Mouse (Mus musculus): ENCODE data around the gene Ctdsp2. TPM values are rescaled to one million over a fixed set of nuclear protein-coding genes. Genes with fewer than 3 reads are reported as not detected.

Ctdsp2 gene
- polyA plus RNA-seq, 1 experiment from 2014 or later: 22.9 TPM

GRCm38 (mm10) chr10:126972988-126973387 is 5.5 kb upstream of the Ctdsp2 start:
- no peak overlapping the region for H3K4me3 ChIP-seq (replicated peaks; ENCODE audit: low read length)
- ATAC-seq (ENCODE audit: low FRiP score): no peak
- H3K4me2 ChIP-seq (replicated peaks): no peak overlapping the region
- no peak overlapping the region for H3K9ac ChIP-seq
- H3K9me3 ChIP-seq (ENCODE audit: control insufficient read depth, low read length): no peaks in the 10 kb centered on the region
- H3K4me1 ChIP-seq (replicated peaks; ENCODE audit: control insufficient read depth, insufficient read depth, low read length): peaks cover 5% of the 10 kb centered on the region; the same call in 1 of the 2 replicates
- peaks cover 24% of the 10 kb centered on the region for H3K27me3 ChIP-seq (ENCODE audit: control insufficient read depth, insufficient read depth, low read length)
- WGBS: 28% methylated on average over 7 of the region's 7 CpGs
- H3K27ac ChIP-seq: no peak overlapping the region
- no peaks in the 10 kb centered on the region for H3K36me3 ChIP-seq (replicated peaks; ENCODE audit: control insufficient read depth, insufficient read depth)
- DNase-seq (ENCODE audit: low spot score): no peak

GRCm38 (mm10) chr10:126975706-126976105 is 2.8 kb upstream of the Ctdsp2 start:
- Histone ChIP-seq H3K27me3 (ENCODE audit: control insufficient read depth, insufficient read depth, low read length) (peaks cover 17% of the 10 kb centered on the region), H3K9ac (no peak overlapping the region), H3K9me3 (ENCODE audit: control insufficient read depth, low read length) (no peaks in the 10 kb centered on the region), H3K4me1 (replicated peaks; ENCODE audit: control insufficient read depth, insufficient read depth, low read length) (peaks cover 10% of the 10 kb centered on the region; the same call in 1 of the 2 replicates), H3K27ac (no peak overlapping the region), H3K4me2 (replicated peaks) (no peak overlapping the region), H3K4me3 (replicated peaks; ENCODE audit: low read length) (no peak overlapping the region), H3K36me3 (replicated peaks; ENCODE audit: control insufficient read depth, insufficient read depth) (no peaks in the 10 kb centered on the region)
- DNase-seq (ENCODE audit: low spot score): no peak
- no peak for ATAC-seq (ENCODE audit: low FRiP score)
- WGBS: 83% methylated on average over 6 of the region's 6 CpGs

GRCm38 (mm10) chr10:126977076-126977475 is 1.4 kb upstream of the Ctdsp2 start:
- WGBS: 17% methylated on average over 4 of the region's 4 CpGs
- peaks cover 15% of the 10 kb centered on the region for H3K27me3 ChIP-seq (ENCODE audit: control insufficient read depth, insufficient read depth, low read length)
- no peak overlapping the region for H3K9ac ChIP-seq
- no peaks in the 10 kb centered on the region for H3K36me3 ChIP-seq (replicated peaks; ENCODE audit: control insufficient read depth, insufficient read depth)
- no peak overlapping the region for H3K4me3 ChIP-seq (replicated peaks; ENCODE audit: low read length)
- DNase-seq (ENCODE audit: low spot score) (no peak), ATAC-seq (ENCODE audit: low FRiP score) (no peak)
- no peaks in the 10 kb centered on the region for H3K9me3 ChIP-seq (ENCODE audit: control insufficient read depth, low read length)
- no peak overlapping the region for H3K4me2 ChIP-seq (replicated peaks)
- H3K27ac ChIP-seq: no peak overlapping the region
- peaks cover 21% of the 10 kb centered on the region for H3K4me1 ChIP-seq (replicated peaks; ENCODE audit: control insufficient read depth, insufficient read depth, low read length)

GRCm38 (mm10) chr10:126979121-126979635 is 661 bp downstream of the Ctdsp2 start:
- Histone ChIP-seq H3K9me3 (ENCODE audit: control insufficient read depth, low read length) (no peaks in the 10 kb centered on the region), H3K4me3 (replicated peaks; ENCODE audit: low read length) (peak overlapping the region; percentile 92), H3K36me3 (replicated peaks; ENCODE audit: control insufficient read depth, insufficient read depth) (no peaks in the 10 kb centered on the region), H3K4me2 (replicated peaks) (peak overlapping the region; percentile 76), H3K9ac (peak overlapping the region; percentile 93), H3K27me3 (ENCODE audit: control insufficient read depth, insufficient read depth, low read length) (no peaks in the 10 kb centered on the region), H3K4me1 (replicated peaks; ENCODE audit: control insufficient read depth, insufficient read depth, low read length) (peaks cover 39% of the 10 kb centered on the region), H3K27ac (peak overlapping the region; percentile 99)
- no peak for DNase-seq (ENCODE audit: low spot score)
- peak; percentile 3; the same call in 1 of the 2 replicates for ATAC-seq (ENCODE audit: low FRiP score)
- under 1% methylated on average over 48 of the region's 62 CpGs for WGBS

GRCm38 (mm10) chr10:126979636-126980151 is 1.2 kb downstream of the Ctdsp2 start:
- Histone ChIP-seq H3K36me3 (replicated peaks; ENCODE audit: control insufficient read depth, insufficient read depth) (no peaks in the 10 kb centered on the region), H3K27me3 (ENCODE audit: control insufficient read depth, insufficient read depth, low read length) (no peaks in the 10 kb centered on the region), H3K27ac (peak overlapping the region; percentile 99), H3K4me1 (replicated peaks; ENCODE audit: control insufficient read depth, insufficient read depth, low read length) (peaks cover 44% of the 10 kb centered on the region), H3K4me2 (replicated peaks) (peak overlapping the region; percentile 76), H3K9me3 (ENCODE audit: control insufficient read depth, low read length) (no peaks in the 10 kb centered on the region), H3K9ac (peak overlapping the region; percentile 93), H3K4me3 (replicated peaks; ENCODE audit: low read length) (peak overlapping the region; percentile 92)
- DNase-seq (ENCODE audit: low spot score): peak; percentile 45
- ATAC-seq (ENCODE audit: low FRiP score): no peak
- WGBS: under 1% methylated on average over 41 of the region's 57 CpGs

GRCm38 (mm10) chr10:126980221-126980932 is 1.9 kb downstream of the Ctdsp2 start:
- peak; percentile 48 for DNase-seq (ENCODE audit: low spot score)
- peak; percentile 9; the same call in 1 of the 2 replicates for ATAC-seq (ENCODE audit: low FRiP score)
- 2% methylated on average over 16 of the region's 16 CpGs for WGBS
- Histone ChIP-seq H3K9me3 (ENCODE audit: control insufficient read depth, low read length) (no peaks in the 10 kb centered on the region), H3K9ac (peak overlapping the region; percentile 93), H3K36me3 (replicated peaks; ENCODE audit: control insufficient read depth, insufficient read depth) (no peaks in the 10 kb centered on the region), H3K27ac (peak overlapping the region; percentile 99), H3K4me3 (replicated peaks; ENCODE audit: low read length) (peak overlapping the region; percentile 92), H3K27me3 (ENCODE audit: control insufficient read depth, insufficient read depth, low read length) (no peaks in the 10 kb centered on the region), H3K4me2 (replicated peaks) (peak overlapping the region; percentile 76), H3K4me1 (replicated peaks; ENCODE audit: control insufficient read depth, insufficient read depth, low read length) (peaks cover 49% of the 10 kb centered on the region)

GRCm38 (mm10) chr10:126980933-126981530 is 2.5 kb downstream of the Ctdsp2 start:
- peak overlapping the region; percentile 92 for H3K4me3 ChIP-seq (replicated peaks; ENCODE audit: low read length)
- H3K9ac ChIP-seq: peak overlapping the region; percentile 93
- peaks cover 54% of the 10 kb centered on the region for H3K4me1 ChIP-seq (replicated peaks; ENCODE audit: control insufficient read depth, insufficient read depth, low read length)
- peak overlapping the region; percentile 76 for H3K4me2 ChIP-seq (replicated peaks)
- WGBS: 4% methylated on average over 11 of the region's 11 CpGs
- DNase-seq (ENCODE audit: low spot score) (no peak), ATAC-seq (ENCODE audit: low FRiP score) (no peak)
- no peaks in the 10 kb centered on the region for H3K27me3 ChIP-seq (ENCODE audit: control insufficient read depth, insufficient read depth, low read length)
- H3K9me3 ChIP-seq (ENCODE audit: control insufficient read depth, low read length): no peaks in the 10 kb centered on the region
- peak overlapping the region; percentile 99 for H3K27ac ChIP-seq
- H3K36me3 ChIP-seq (replicated peaks; ENCODE audit: control insufficient read depth, insufficient read depth): no peaks in the 10 kb centered on the region

GRCm38 (mm10) chr10:126981746-126982145 is 3.2 kb downstream of the Ctdsp2 start:
- 74% methylated on average over 3 of the region's 3 CpGs for WGBS
- Histone ChIP-seq H3K4me2 (replicated peaks) (peak overlapping the region; percentile 76), H3K27me3 (ENCODE audit: control insufficient read depth, insufficient read depth, low read length) (no peaks in the 10 kb centered on the region), H3K36me3 (replicated peaks; ENCODE audit: control insufficient read depth, insufficient read depth) (no peaks in the 10 kb centered on the region), H3K4me1 (replicated peaks; ENCODE audit: control insufficient read depth, insufficient read depth, low read length) (peaks cover 62% of the 10 kb centered on the region), H3K4me3 (replicated peaks; ENCODE audit: low read length) (no peak overlapping the region), H3K27ac (no peak overlapping the region), H3K9ac (peak overlapping the region; percentile 93; the same call in 1 of the 2 replicates), H3K9me3 (ENCODE audit: control insufficient read depth, low read length) (no peaks in the 10 kb centered on the region)
- DNase-seq (ENCODE audit: low spot score) (no peak), ATAC-seq (ENCODE audit: low FRiP score) (no peak)

GRCm38 (mm10) chr10:126983193-126983725 is 4.7 kb downstream of the Ctdsp2 start:
- Histone ChIP-seq H3K4me1 (replicated peaks; ENCODE audit: control insufficient read depth, insufficient read depth, low read length) (peaks cover 76% of the 10 kb centered on the region), H3K4me3 (replicated peaks; ENCODE audit: low read length) (no peak overlapping the region), H3K27me3 (ENCODE audit: control insufficient read depth, insufficient read depth, low read length) (no peaks in the 10 kb centered on the region), H3K9me3 (ENCODE audit: control insufficient read depth, low read length) (no peaks in the 10 kb centered on the region), H3K27ac (no peak overlapping the region), H3K9ac (peak overlapping the region; percentile 4; the same call in 1 of the 2 replicates), H3K36me3 (replicated peaks; ENCODE audit: control insufficient read depth, insufficient read depth) (no peaks in the 10 kb centered on the region), H3K4me2 (replicated peaks) (peak overlapping the region; percentile 76)
- 65% methylated on average over 14 of the region's 14 CpGs for WGBS
- DNase-seq (ENCODE audit: low spot score): no peak
- no peak for ATAC-seq (ENCODE audit: low FRiP score)

Data from hindbrain, embryonic 14.5 days (tissue).